Mouse (Mus musculus) layer of hippocampus, adult 2 months (tissue): ENCODE data around the gene Rnf150. TPM values are rescaled to one million over a fixed set of nuclear protein-coding genes. Genes with fewer than 3 reads are reported as not detected.
A peak's percentile ranks its signal among the peaks of the same experiment; 100 is the strongest.

ENCODE experiments used
- DNase-seq, 2 experiments: peaks; one replicate each; pipeline ENCODE4 v3.0.0; 2022; ENCODE audit warnings: low spot score in 2 of 2
- H3K27ac ChIP-seq: fragments of 200-600 bp; 2 replicates; pipeline ENCODE4 v1.8.1; 2022
- H3K4me3 ChIP-seq: fragments of 200-600 bp; 2 replicates; pipeline ENCODE4 v1.8.1; 2022; ENCODE audit warnings: mild to moderate bottlenecking
- CTCF ChIP-seq: fragments of 200-600 bp; conservative IDR thresholded peaks from 2 replicates; pipeline ENCODE4 v1.8.1; 2022; ENCODE audit warnings: antibody characterized with exemption, mild to moderate bottlenecking, moderate library complexity
- total RNA-seq, 2 experiments: library from RNA; stranded (reverse); gene quantifications; 2 replicates each; pipeline ENCODE4 v1.2.3; 2021

The Rnf150 gene
- total RNA-seq, 2 experiments from 2014 or later, result 49.7 to 50.7 TPM

DNA sequence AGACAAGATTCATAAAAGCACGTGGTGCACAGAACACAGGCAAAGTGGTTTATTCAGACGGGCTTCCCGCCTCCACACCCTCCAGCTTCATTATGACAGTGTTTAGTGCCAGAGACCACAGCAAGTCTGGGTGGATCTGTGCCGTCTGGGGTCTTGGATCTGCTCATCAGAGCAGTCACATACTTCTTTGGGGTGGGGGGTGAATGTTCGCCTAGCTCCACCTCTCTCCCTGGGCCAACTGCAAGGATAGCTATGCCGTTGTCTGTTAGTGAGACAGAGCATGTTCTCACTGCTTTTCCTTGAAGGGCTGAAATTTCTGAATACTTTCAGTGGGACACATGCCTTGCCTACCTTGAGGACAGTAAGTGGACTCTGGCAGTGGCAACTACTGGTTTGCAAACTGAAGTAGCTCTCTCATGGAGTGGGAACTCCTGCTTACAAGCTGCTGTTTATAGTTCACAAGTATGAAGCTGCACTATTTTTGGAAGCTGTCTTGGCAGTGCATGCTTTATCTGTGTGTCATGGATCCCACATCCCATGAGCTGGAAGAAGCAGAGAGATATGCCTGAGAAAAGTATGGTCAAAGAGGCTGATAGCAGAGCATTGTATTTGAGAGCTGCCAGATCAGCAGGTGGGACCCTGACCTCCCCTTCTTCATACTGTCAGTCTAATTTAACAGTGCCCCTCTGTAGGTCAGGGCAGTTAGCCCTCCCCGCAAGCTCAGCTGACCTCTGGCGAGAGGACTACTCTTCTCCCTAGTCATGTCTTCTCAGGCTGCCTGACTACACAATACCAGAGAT is 104.9 kb downstream of the Rnf150 start:
- peak overlapping the region; percentile 67 for H3K27ac ChIP-seq
- TF ChIP-seq CTCF, result no peak
- DNase-seq, result no peak
- H3K4me3 ChIP-seq, result no peak overlapping the region

- no peak for DNase-seq
- no peak for TF ChIP-seq CTCF
- Histone ChIP-seq H3K4me3 (no peak overlapping the region), H3K27ac (no peak overlapping the region)
Measured at GRCm38 (mm10) chr8:82969967-82970366, 106.8 kb downstream of the Rnf150 start.

- Histone ChIP-seq H3K4me3 (no peak overlapping the region), H3K27ac (peak overlapping the region; percentile 57)
- DNase-seq, result no peak
- no peak for TF ChIP-seq CTCF
Measured at GRCm38 (mm10) chr8:82972812-82973211, 109.7 kb downstream of the Rnf150 start.

GRCm38 (mm10) chr8:82973331-82973730 is 110.2 kb downstream of the Rnf150 start:
- Histone ChIP-seq H3K27ac (peak overlapping the region; percentile 3; the same call in 1 of the 2 replicates), H3K4me3 (no peak overlapping the region)
- DNase-seq, result no peak
- TF ChIP-seq CTCF, result no peak

DNA sequence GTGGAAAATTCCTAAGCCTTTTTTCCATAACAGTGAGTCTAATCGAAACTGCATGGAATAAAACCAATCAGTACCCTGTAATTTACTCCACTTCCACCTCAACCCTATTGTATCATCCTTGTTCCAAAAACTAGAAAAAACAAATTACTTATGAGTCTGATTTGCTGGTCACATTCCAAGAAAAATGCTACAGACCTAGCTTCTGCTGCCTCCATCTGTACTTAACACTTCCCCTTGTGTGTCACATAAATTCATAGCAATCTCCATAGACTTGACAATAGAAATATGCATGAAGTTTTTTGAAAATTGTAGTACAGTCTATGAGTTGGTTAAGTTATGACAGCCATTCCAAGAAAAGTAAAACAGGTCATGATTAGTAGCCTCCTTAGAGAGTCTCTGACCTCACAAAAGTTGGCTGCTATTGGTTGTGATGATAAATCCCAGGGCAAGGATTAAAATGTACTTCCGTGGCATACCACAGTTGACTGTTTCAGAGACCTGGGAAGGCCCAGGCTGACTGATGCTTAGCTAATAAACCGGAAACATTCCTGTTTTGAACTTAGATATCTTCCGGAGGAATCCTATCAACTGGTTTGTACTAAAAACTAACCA is 118.2 kb downstream of the Rnf150 start:
- H3K27ac ChIP-seq, result peak overlapping the region; percentile 21; the same call in 1 of the 2 replicates
- TF ChIP-seq CTCF, result no peak
- peak in 1 of 2 experiments; percentile 42 for DNase-seq

GRCm38 (mm10) chr8:82982873-82983272 is 119.7 kb downstream of the Rnf150 start:
- no peak for DNase-seq
- TF ChIP-seq CTCF, result no peak
- H3K4me3 ChIP-seq, result no peak overlapping the region

More for the DNA sequence above, 118.2 kb downstream of the Rnf150 start:
- H3K4me3 ChIP-seq, result no peak overlapping the region

GRCm38 (mm10) chr8:82983301-82983700 is 120.1 kb downstream of the Rnf150 start:
- H3K4me3 ChIP-seq, result no peak overlapping the region
- no peak overlapping the region for H3K27ac ChIP-seq
- no peak for TF ChIP-seq CTCF
- DNase-seq, result no peak

More at GRCm38 (mm10) chr8:82982873-82983272, 119.7 kb downstream of the Rnf150 start:
- H3K27ac ChIP-seq, result no peak overlapping the region

- H3K4me3 ChIP-seq, result no peak overlapping the region
- TF ChIP-seq CTCF, result no peak
- H3K27ac ChIP-seq, result no peak overlapping the region
- no peak for DNase-seq
Measured at GRCm38 (mm10) chr8:82992093-82992492, 128.9 kb downstream of the Rnf150 start.

DNA sequence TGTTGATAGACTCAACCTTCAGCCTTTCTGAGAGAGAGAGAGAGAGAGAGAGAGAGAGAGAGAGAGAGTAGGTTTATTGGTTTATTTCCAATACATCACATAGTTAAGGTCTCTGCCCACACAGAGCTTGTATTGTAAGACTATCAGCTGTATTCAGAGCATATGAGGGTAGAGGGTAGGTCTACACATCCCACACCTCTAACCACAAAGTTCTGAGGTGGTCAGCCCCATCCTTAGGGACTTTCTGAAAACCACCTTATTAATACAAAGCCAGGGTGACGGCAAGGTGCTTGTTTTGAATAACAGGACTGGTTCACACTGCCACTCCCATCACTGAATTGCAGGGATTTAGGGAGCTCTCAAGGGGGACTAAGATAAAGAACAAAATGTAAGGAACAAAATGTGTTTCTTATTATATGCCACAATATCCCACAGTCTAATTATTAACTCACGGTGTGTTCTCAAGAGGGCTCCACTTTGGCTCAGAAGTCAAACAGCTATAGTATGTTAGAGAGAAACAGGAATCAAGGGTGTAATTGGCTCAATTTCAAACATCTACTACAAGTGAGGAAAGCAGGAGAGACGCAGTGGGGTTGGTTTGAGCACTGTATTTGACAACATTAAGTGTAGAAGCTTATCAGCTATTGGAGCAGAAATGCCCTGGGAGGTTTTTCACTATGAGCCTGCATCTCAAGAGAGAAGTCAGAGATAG is 132.7 kb downstream of the Rnf150 start:
- DNase-seq, result no peak
- no peak overlapping the region for H3K4me3 ChIP-seq
- no peak for TF ChIP-seq CTCF
- no peak overlapping the region for H3K27ac ChIP-seq

GRCm38 (mm10) chr8:82996843-82997242 is 133.7 kb downstream of the Rnf150 start:
- Histone ChIP-seq H3K27ac (no peak overlapping the region), H3K4me3 (no peak overlapping the region)
- TF ChIP-seq CTCF, result no peak; the same call in 1 of the 2 replicates
- DNase-seq, result no peak

- TF ChIP-seq CTCF, result no peak
- H3K27ac ChIP-seq, result no peak overlapping the region
- H3K4me3 ChIP-seq, result no peak overlapping the region
- DNase-seq, result no peak
Measured at GRCm38 (mm10) chr8:82998778-82999177, 135.6 kb downstream of the Rnf150 start.

DNA sequence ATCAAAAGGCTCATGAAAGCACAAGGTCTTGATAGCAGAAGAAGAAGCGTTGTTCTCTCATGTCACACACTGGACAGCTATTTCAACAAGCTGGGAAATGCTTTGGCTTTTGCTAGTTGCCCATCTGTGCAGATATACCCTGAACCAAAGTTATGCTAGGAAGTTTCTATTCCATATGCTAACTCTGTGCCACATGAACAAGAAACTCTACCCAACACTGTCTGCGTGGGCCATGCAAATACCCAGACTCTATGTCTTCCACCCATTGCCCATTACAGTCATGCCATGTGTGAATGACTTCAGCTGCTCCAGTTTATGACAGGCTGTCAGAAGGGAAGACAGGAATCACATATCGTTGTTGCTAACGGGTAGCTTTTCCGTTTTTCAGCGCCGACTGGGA is 140.0 kb downstream of the Rnf150 start:
- H3K27ac ChIP-seq, result no peak overlapping the region
- TF ChIP-seq CTCF, result no peak
- no peak for DNase-seq
- no peak overlapping the region for H3K4me3 ChIP-seq

DNA sequence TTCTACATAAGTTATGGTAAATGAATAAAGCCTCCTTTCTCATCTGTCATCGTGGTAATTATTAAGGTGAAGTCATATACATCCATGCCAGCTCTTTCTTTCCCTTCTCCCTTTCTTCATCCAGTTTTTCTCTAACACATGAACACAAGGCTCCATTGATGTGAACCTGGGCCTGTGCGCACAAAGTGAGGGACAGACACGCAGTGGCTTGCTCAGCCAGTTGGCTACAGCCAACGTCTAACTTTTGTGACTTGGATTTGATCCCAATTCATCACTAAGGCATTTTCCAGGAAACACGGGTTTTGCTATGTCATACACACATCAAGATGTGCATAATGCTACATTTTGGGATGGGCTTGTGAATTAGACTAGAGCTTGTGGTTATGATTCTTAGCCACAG is 146.3 kb downstream of the Rnf150 start:
- no peak for TF ChIP-seq CTCF
- DNase-seq, result no peak
- no peak overlapping the region for H3K27ac ChIP-seq
- H3K4me3 ChIP-seq, result no peak overlapping the region

DNA sequence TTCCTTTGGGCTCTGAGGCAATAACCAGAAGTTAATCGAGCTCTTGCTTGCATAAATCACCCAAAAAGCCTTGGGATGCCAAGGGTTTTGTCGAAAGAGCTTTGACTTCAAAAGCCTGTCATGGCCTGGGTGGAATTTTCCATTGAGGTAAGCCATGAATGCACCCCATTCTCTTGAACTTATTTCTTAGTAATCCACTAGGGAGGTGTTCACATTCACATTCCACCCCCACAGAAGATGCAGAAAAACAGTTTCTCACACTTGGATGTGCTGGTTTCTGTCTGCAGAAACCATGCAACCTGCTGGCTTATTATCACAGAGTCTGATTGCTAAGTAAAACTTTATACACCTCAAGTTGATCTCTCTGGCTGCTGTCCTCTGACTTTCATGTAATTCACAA is 148.1 kb downstream of the Rnf150 start:
- DNase-seq, result no peak
- Histone ChIP-seq H3K27ac (no peak overlapping the region), H3K4me3 (no peak overlapping the region)
- no peak for TF ChIP-seq CTCF
